Mouse (Mus musculus) testis, adult 2 months (tissue): ENCODE measurements around the gene Fam214a. TPM values are rescaled to one million over a fixed set of nuclear protein-coding genes. Genes with fewer than 3 reads are reported as not detected.

Source experiments
- H3K27ac ChIP-seq: fragments of 200-500 bp; 2 replicates; pipeline ENCODE4 v1.5.1; 2012; ENCODE audit warnings: low read depth, low read length; ENCODE audit not compliant: control insufficient read depth, insufficient read depth
- H3K27me3 ChIP-seq: fragments of 200-500 bp; 2 replicates; pipeline ENCODE4 v1.6.1; 2012; ENCODE audit warnings: mild to moderate bottlenecking, low read length, moderate library complexity; ENCODE audit not compliant: control insufficient read depth, insufficient read depth
- H3K36me3 ChIP-seq: fragments of 200-500 bp; 2 replicates; pipeline ENCODE4 v1.6.1; 2012; ENCODE audit warnings: mild to moderate bottlenecking, low read length; ENCODE audit not compliant: control insufficient read depth, insufficient read depth
- H3K4me1 ChIP-seq: fragments of 200-500 bp; 2 replicates; pipeline ENCODE4 v1.6.1; 2012; ENCODE audit warnings: low read length; ENCODE audit not compliant: control insufficient read depth, insufficient read depth
- H3K4me3 ChIP-seq: fragments of 200-500 bp; 2 replicates; pipeline ENCODE4 v1.5.1; 2012; ENCODE audit warnings: low read depth, mild to moderate bottlenecking, low read length, moderate library complexity, mixed read lengths; ENCODE audit not compliant: control insufficient read depth
- CTCF ChIP-seq: fragments of 200-500 bp; IDR thresholded peaks from 2 replicates; pipeline ENCODE4 v1.5.1; 2012; ENCODE audit warnings: low read depth, mild to moderate bottlenecking, inconsistent platforms, low read length, moderate library complexity; ENCODE audit not compliant: control insufficient read depth, insufficient read depth, insufficient replicate concordance
- POLR2A ChIP-seq: fragments of 200-500 bp; IDR thresholded peaks from 2 replicates; pipeline ENCODE4 v1.6.1; 2012; ENCODE audit warnings: low read depth, mild to moderate bottlenecking, inconsistent platforms, low read length, moderate library complexity; ENCODE audit not compliant: control insufficient read depth
- polyA plus RNA-seq: library from polyadenylated mRNA; depleted of rRNA; stranded (reverse); fragments of >200 nt; gene quantifications from 2 replicates; pipeline ENCODE4 v1.2.3, GENCODE M21; 2012

The Fam214a gene
- polyA plus RNA-seq, 1 experiment = 13.8 TPM

GRCm38 (mm10) chr9:74974758-74975157 lies 22.1 kb downstream of the Fam214a start:
- no peak overlapping the region for H3K4me3 ChIP-seq
- no peak for TF ChIP-seq CTCF
- no peak for TF ChIP-seq POLR2A
- H3K27ac ChIP-seq = peak overlapping the region; percentile 89
- no peaks in the 10 kb centered on the region for H3K27me3 ChIP-seq
- H3K4me1 ChIP-seq = peaks cover 16% of the 10 kb centered on the region
- no peaks in the 10 kb centered on the region for H3K36me3 ChIP-seq

GRCm38 (mm10) chr9:74975416-74975815 lies 22.7 kb downstream of the Fam214a start:
- Histone ChIP-seq H3K4me3 (no peak overlapping the region; the same call in 1 of the 2 replicates), H3K36me3 (no peaks in the 10 kb centered on the region), H3K27me3 (no peaks in the 10 kb centered on the region), H3K4me1 (peaks cover 16% of the 10 kb centered on the region), H3K27ac (peak overlapping the region; percentile 89)
- TF ChIP-seq CTCF = no peak
- TF ChIP-seq POLR2A = no peak

- TF ChIP-seq CTCF (no peak), POLR2A (peak; percentile 69)
- H3K36me3 ChIP-seq = no peaks in the 10 kb centered on the region
- H3K27me3 ChIP-seq = no peaks in the 10 kb centered on the region
- H3K4me1 ChIP-seq = peaks cover 16% of the 10 kb centered on the region
- peak overlapping the region; percentile 77 for H3K4me3 ChIP-seq
- peak overlapping the region; percentile 89 for H3K27ac ChIP-seq
Observed at GRCm38 (mm10) chr9:74975911-74976563, 23.4 kb downstream of the Fam214a start.

GRCm38 (mm10) chr9:74977251-74977650 lies 24.6 kb downstream of the Fam214a start:
- H3K4me3 ChIP-seq = no peak overlapping the region
- H3K27me3 ChIP-seq = no peaks in the 10 kb centered on the region
- no peaks in the 10 kb centered on the region for H3K36me3 ChIP-seq
- no peak for TF ChIP-seq POLR2A
- no peak for TF ChIP-seq CTCF
- H3K27ac ChIP-seq = no peak overlapping the region
- peaks cover 10% of the 10 kb centered on the region for H3K4me1 ChIP-seq

DNA sequence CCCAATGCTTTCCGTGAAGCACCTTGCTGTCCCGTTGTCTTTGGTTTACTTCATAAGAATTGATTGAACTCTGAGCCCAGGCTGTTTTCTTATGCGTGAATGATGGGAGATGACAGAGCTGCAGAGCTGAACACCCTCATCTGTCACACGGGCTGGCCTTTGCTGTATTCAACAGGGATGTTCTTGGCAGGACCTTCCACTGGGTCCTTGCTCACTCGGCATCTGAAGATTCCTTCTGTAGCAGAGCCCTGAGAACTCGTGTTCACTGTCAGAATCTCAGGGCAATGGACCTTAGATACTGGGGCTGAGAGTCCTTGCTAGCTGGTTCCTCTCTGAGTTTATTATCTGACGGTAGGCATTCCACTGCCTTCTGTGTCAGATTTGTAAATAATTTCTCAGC lies 25.3 kb downstream of the Fam214a start:
- Histone ChIP-seq H3K36me3 (no peaks in the 10 kb centered on the region), H3K4me3 (no peak overlapping the region), H3K4me1 (peaks cover 10% of the 10 kb centered on the region), H3K27me3 (no peaks in the 10 kb centered on the region), H3K27ac (no peak overlapping the region)
- no peak for TF ChIP-seq POLR2A
- no peak for TF ChIP-seq CTCF

GRCm38 (mm10) chr9:74978868-74979267 lies 26.2 kb downstream of the Fam214a start:
- H3K27ac ChIP-seq = no peak overlapping the region
- no peaks in the 10 kb centered on the region for H3K27me3 ChIP-seq
- TF ChIP-seq CTCF (no peak), POLR2A (no peak)
- H3K4me3 ChIP-seq = no peak overlapping the region
- no peaks in the 10 kb centered on the region for H3K36me3 ChIP-seq
- H3K4me1 ChIP-seq = peaks cover 10% of the 10 kb centered on the region

DNA sequence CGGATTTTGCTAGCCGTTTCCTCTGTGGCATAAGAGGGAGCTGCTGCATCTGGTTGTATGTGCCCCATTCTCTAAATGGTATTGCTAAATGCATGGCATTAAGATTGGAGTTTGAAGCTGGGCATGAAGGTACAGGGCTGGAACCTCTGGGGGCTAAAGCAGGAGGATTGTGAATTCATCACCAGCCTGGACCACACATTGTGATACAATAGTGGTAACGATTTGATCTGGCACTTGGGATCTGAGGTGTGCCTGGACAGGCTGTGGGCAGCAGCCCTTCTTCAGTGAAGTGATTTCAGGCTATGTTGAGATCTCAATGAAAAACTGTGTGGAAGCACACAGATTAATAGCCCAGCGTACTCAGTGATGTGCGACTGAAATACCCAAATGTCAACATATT lies 26.7 kb downstream of the Fam214a start:
- Histone ChIP-seq H3K4me3 (no peak overlapping the region), H3K27ac (no peak overlapping the region), H3K36me3 (no peaks in the 10 kb centered on the region), H3K4me1 (peaks cover 8% of the 10 kb centered on the region), H3K27me3 (no peaks in the 10 kb centered on the region)
- TF ChIP-seq CTCF (no peak), POLR2A (no peak)
